Mouse (Mus musculus): Measurements from ENCODE around the gene Slc35g1. TPM values are rescaled to one million over a fixed set of nuclear protein-coding genes. Genes with fewer than 3 reads are reported as not detected.
"Not testable (repeated sequence)": the region's sequence is repeated elsewhere in the genome, so short reads cannot be mapped to it uniquely, and the experiment has no call there.

Slc35g1 gene
- 10 to 100 TPM; 15.1 to 18.4 TPM for total RNA-seq (2021)
- long read RNA-seq, experiment 1, transcript Slc35g1-201 (3 exons, 3,474 nt) = major isoform, 23 of 29 reads
- long read RNA-seq, experiment 1, partial matches to known transcripts = 0 of 29 reads
- long read RNA-seq, experiment 1, other reads (novel, unspliced or antisense) = 6 of 29 reads
- long read RNA-seq, experiment 2, transcript Slc35g1-201 (3 exons, 3,474 nt) = major isoform, 8 of 13 reads
- long read RNA-seq, experiment 2, partial matches to known transcripts = 4 of 13 reads
- long read RNA-seq, experiment 2, other reads (novel, unspliced or antisense) = 1 of 13 reads

- peak; percentile 77 for DNase-seq
Measured at GRCm38 (mm10) chr19:38395701-38396632, at the start of gene Slc35g1. Slc35g1 (plus strand) TSS chr19:38395980.

- DNase-seq = no peak
Measured at GRCm38 (mm10) chr19:38348271-38349012, 47.3 kb upstream of the Slc35g1 start.

GRCm38 (mm10) chr19:38349013-38349341 is 46.8 kb upstream of the Slc35g1 start:
- no peak for DNase-seq

GRCm38 (mm10) chr19:38351202-38351601 is 44.6 kb upstream of the Slc35g1 start:
- DNase-seq = no peak

- DNase-seq = no peak
Measured at GRCm38 (mm10) chr19:38351728-38352127, 44.1 kb upstream of the Slc35g1 start.

- DNase-seq = peak; percentile 37
Measured at GRCm38 (mm10) chr19:38352495-38353130, 43.2 kb upstream of the Slc35g1 start.

- DNase-seq = no peak
Measured at GRCm38 (mm10) chr19:38354279-38354678, 41.5 kb upstream of the Slc35g1 start.

- no peak for DNase-seq
Measured at GRCm38 (mm10) chr19:38354819-38355360, 40.9 kb upstream of the Slc35g1 start.

- no peak for DNase-seq
Measured at GRCm38 (mm10) chr19:38356211-38356828, 39.5 kb upstream of the Slc35g1 start.

GRCm38 (mm10) chr19:38357956-38358623 is 37.7 kb upstream of the Slc35g1 start:
- peak; percentile 14 for DNase-seq

GRCm38 (mm10) chr19:38359287-38359686 is 36.5 kb upstream of the Slc35g1 start:
- DNase-seq = no peak

- no peak for DNase-seq
Measured at GRCm38 (mm10) chr19:38361850-38362249, 33.9 kb upstream of the Slc35g1 start.

GRCm38 (mm10) chr19:38363358-38363757 is 32.4 kb upstream of the Slc35g1 start:
- DNase-seq = no peak

- DNase-seq = no peak
Measured at GRCm38 (mm10) chr19:38363879-38364659, 31.7 kb upstream of the Slc35g1 start.

GRCm38 (mm10) chr19:38364939-38365614 is 30.7 kb upstream of the Slc35g1 start:
- peak; percentile 39 for DNase-seq

GRCm38 (mm10) chr19:38372460-38373102 is 23.2 kb upstream of the Slc35g1 start:
- no peak for DNase-seq

GRCm38 (mm10) chr19:38373371-38373770 is 22.4 kb upstream of the Slc35g1 start:
- no peak for DNase-seq

GRCm38 (mm10) chr19:38383769-38384168 is 12.0 kb upstream of the Slc35g1 start:
- DNase-seq = no peak

GRCm38 (mm10) chr19:38387021-38387420 is 8.8 kb upstream of the Slc35g1 start:
- DNase-seq = not testable (repeated sequence)
